Mouse (Mus musculus) central nervous system, embryonic 11.5 days (tissue): ENCODE data around the gene Sirt7. TPM values are rescaled to one million over a fixed set of nuclear protein-coding genes. Genes with fewer than 3 reads are reported as not detected.

Experiments used
- polyA plus RNA-seq: library from polyadenylated mRNA; depleted of rRNA; stranded (reverse); fragments of >200 nt; gene quantifications from 2 replicates; pipeline ENCODE4 v1.2.3, GENCODE M21; 2012; rRNA removed

The Sirt7 gene
- 44.4 and 107 TPM in 2 replicates for polyA plus RNA-seq

GRCm38 (mm10) chr11:120625152-120625775, at the start of gene Sirt7:
TSS of gene Sirt7 (minus strand) at chr11:120625240.

GRCm38 (mm10) chr11:120672687-120673593, 47.9 kb upstream of the Sirt7 start, which contains the start of gene Aspscr1:
TSS of gene Aspscr1 (plus strand) at chr11:120672973.

GRCm38 (mm10) chr11:120661076-120661460, 36.0 kb upstream of the Sirt7 start, which contains the start of gene Notum:
TSS of gene Notum (minus strand) at chr11:120661175.

GRCm38 (mm10) chr11:120648001-120648476, 23.0 kb upstream of the Sirt7 start, which contains the start of gene Myadml2:
TSS of gene Myadml2 (minus strand) at chr11:120648158.

GRCm38 (mm10) chr11:120643601-120643987, 18.6 kb upstream of the Sirt7 start, which contains the start of gene Pycr1:
TSS of gene Pycr1 (minus strand) at chr11:120643769.

GRCm38 (mm10) chr11:120633520-120634343, 8.7 kb upstream of the Sirt7 start, which contains the start of gene Mafg:
TSS of gene Mafg (minus strand) at chr11:120633600.

GRCm38 (mm10) chr11:120617519-120618112, 7.4 kb downstream of the Sirt7 start, which contains the start of gene Pcyt2:
TSS of gene Pcyt2 (minus strand) at chr11:120617936.

GRCm38 (mm10) chr11:120608241-120609034, 16.6 kb downstream of the Sirt7 start, which contains the start of gene Npb:
TSS of gene Npb (plus strand) at chr11:120608477.

GRCm38 (mm10) chr11:120598283-120598989, 26.6 kb downstream of the Sirt7 start, which contains the start of the genes Alyref and Anapc11:
TSS of gene Alyref (minus strand) at chr11:120598365.
TSS of gene Anapc11 (plus strand) at chr11:120598421.

GRCm38 (mm10) chr11:120581490-120582267, 43.4 kb downstream of the Sirt7 start, which contains the start of gene Arhgdia:
TSS of gene Arhgdia (minus strand) at chr11:120581624.

GRCm38 (mm10) chr11:120572752-120573584, 52.1 kb downstream of the Sirt7 start, which contains the start of gene P4hb:
TSS of gene P4hb (minus strand) at chr11:120573253.

Other genes starting within 250 kb of the Sirt7 start
- 26.2 and 38.4 TPM in 2 replicates for gene Faap100, start 246.5 kb downstream of the Sirt7 start, polyA plus RNA-seq
- 43.1 and 58.4 TPM in 2 replicates for gene Nploc4, start 187.5 kb downstream of the Sirt7 start, polyA plus RNA-seq
- gene Tspan10, start 182.6 kb downstream of the Sirt7 start, polyA plus RNA-seq = 0.11 and 0.24 TPM in 2 replicates
- gene Pde6g, start 171.7 kb downstream of the Sirt7 start, polyA plus RNA-seq = 0.35 and 0.37 TPM in 2 replicates
- 6.9 and 7.4 TPM in 2 replicates for gene Oxld1, start 167.2 kb downstream of the Sirt7 start, polyA plus RNA-seq
- gene Ccdc137, start 167.1 kb downstream of the Sirt7 start, polyA plus RNA-seq = 36.2 and 42.9 TPM in 2 replicates
- gene Arl16, start 157.6 kb downstream of the Sirt7 start, polyA plus RNA-seq = 30.2 and 41.6 TPM in 2 replicates
- 106 and 125 TPM in 2 replicates for gene Mrpl12, start 140.6 kb downstream of the Sirt7 start, polyA plus RNA-seq
- 39.4 and 50.5 TPM in 2 replicates for gene Slc25a10, start 133.4 kb downstream of the Sirt7 start, polyA plus RNA-seq
- gene Gcgr, start 94.5 kb downstream of the Sirt7 start, polyA plus RNA-seq = 1.2 and 1.7 TPM in 2 replicates
- 164 and 177 TPM in 2 replicates for gene Mcrip1, start 75.5 kb downstream of the Sirt7 start, polyA plus RNA-seq
- not detected in 2 replicates for gene Ppp1r27, start 74.1 kb downstream of the Sirt7 start, polyA plus RNA-seq
- gene P4hb, start 52.0 kb downstream of the Sirt7 start, polyA plus RNA-seq = 365 and 391 TPM in 2 replicates
- gene Arhgdia, start 43.6 kb downstream of the Sirt7 start, polyA plus RNA-seq = 303 and 501 TPM in 2 replicates
- gene Alyref, start 26.9 kb downstream of the Sirt7 start, polyA plus RNA-seq = 300 and 546 TPM in 2 replicates
- gene Anapc11, start 26.8 kb downstream of the Sirt7 start, polyA plus RNA-seq = 138 and 143 TPM in 2 replicates
- gene Npb, start 16.8 kb downstream of the Sirt7 start, polyA plus RNA-seq = 1.4 TPM in 2 replicates
- gene Pcyt2, start 7.3 kb downstream of the Sirt7 start, polyA plus RNA-seq = 132 and 188 TPM in 2 replicates
- 42.7 and 60.6 TPM in 2 replicates for gene Mafg, start 8.4 kb upstream of the Sirt7 start, polyA plus RNA-seq
- 13.8 and 25.2 TPM in 2 replicates for gene Pycr1, start 18.5 kb upstream of the Sirt7 start, polyA plus RNA-seq
- 0.08 and 0.26 TPM in 2 replicates for gene Myadml2, start 22.9 kb upstream of the Sirt7 start, polyA plus RNA-seq
- gene Notum, start 35.9 kb upstream of the Sirt7 start, polyA plus RNA-seq = 2.2 and 5.1 TPM in 2 replicates
- 69.8 and 105 TPM in 2 replicates for gene Aspscr1, start 47.7 kb upstream of the Sirt7 start, polyA plus RNA-seq
- gene Cenpx, start 88.5 kb upstream of the Sirt7 start, polyA plus RNA-seq = 49.4 and 73.3 TPM in 2 replicates
- 68.5 and 84.3 TPM in 2 replicates for gene Lrrc45, start 88.7 kb upstream of the Sirt7 start, polyA plus RNA-seq
- 63.0 and 69.7 TPM in 2 replicates for gene Rac3, start 96.2 kb upstream of the Sirt7 start, polyA plus RNA-seq
- 11.3 and 14.7 TPM in 2 replicates for gene Dcxr, start 102.0 kb upstream of the Sirt7 start, polyA plus RNA-seq
- gene Cbr2, start 106.9 kb upstream of the Sirt7 start, polyA plus RNA-seq = 0.55 and 2.0 TPM in 2 replicates
- gene Hmga1b, start 137.6 kb upstream of the Sirt7 start, polyA plus RNA-seq = 3.8 and 8.8 TPM in 2 replicates
- gene Rfng, start 159.0 kb upstream of the Sirt7 start, polyA plus RNA-seq = 41.7 and 45.5 TPM in 2 replicates
- gene Gps1, start 159.0 kb upstream of the Sirt7 start, polyA plus RNA-seq = 169 and 233 TPM in 2 replicates
- 52.1 and 79.3 TPM in 2 replicates for gene Dus1l, start 171.2 kb upstream of the Sirt7 start, polyA plus RNA-seq
- 227 and 256 TPM in 2 replicates for gene Fasn, start 199.3 kb upstream of the Sirt7 start, polyA plus RNA-seq